Mouse (Mus musculus) ES-Bruce4 (cell line): Measurements from ENCODE around the gene Map3k15.

Experiments used
- CTCF ChIP-seq: IDR thresholded peaks from one replicate; pipeline ENCODE4 v1.8.1; 2011; ENCODE audit warnings: low read depth, low read length
- POLR2A ChIP-seq: IDR thresholded peaks from one replicate; pipeline ENCODE4 v1.8.1; 2011; ENCODE audit warnings: low read length; ENCODE audit not compliant: insufficient read depth

- TF ChIP-seq POLR2A (no peak), CTCF (no peak)
Observed at GRCm38 (mm10) chrX:160137177-160137860, 149.1 kb downstream of the Map3k15 start.
